Mouse (Mus musculus): ENCODE results near the gene Shc4. TPM values are rescaled to one million over a fixed set of nuclear protein-coding genes. Genes with fewer than 3 reads are reported as not detected.

Gene Shc4
- total and polyA plus RNA-seq, 3 experiments = 0.14 to 1.0 (median 0.83) TPM

DNA sequence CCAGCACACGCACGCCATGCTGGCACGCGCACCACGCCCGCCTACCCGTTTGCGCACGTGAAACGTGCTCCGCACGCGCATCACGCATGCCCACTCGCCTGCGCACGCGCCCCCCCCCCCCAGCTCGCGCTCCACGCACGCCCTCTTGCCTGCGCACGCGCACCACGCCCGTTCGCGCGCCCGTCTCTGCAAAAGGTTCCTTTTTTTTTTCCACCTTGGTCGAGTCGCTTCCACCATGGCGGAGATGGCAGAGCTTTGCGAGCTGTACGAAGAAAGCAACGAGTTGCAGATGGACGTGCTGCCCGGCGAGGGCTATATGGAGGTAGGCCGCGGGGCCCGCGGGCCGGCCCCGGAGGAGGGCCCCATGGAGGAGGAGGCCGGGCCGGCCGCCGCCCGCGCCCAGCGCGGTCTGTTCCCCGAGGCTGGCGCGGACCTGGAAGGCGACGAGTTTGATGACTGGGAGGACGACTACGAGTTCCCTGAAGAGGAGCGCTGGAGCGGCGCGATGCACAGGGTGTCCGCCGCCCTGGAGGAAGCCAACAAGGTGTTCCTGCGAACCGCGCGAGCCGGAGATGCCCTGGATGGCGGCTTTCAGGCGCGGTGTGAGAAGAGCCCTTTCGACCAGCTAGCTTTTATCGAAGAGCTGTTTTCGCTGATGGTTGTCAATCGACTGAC, 50.9 kb downstream of the Shc4 start, which contains the start of gene Eid1:
TSS of gene Eid1 (plus strand) at position 139 of the 675 bp plus-strand sequence.
- ATAC-seq (ENCODE audit: extremely low read depth, insufficient number of reproducible peaks, low FRiP score, poor library complexity, severe bottlenecking) = no peak
- DNase-seq (ENCODE audit: low spot score) = no peak
- peaks cover 3% of the 10 kb centered on the region for H3K27me3 ChIP-seq (ENCODE audit: insufficient read depth, low read length)
- TF ChIP-seq GATA2 (IDR thresholded peaks at IDR 0.05; ENCODE audit: borderline replicate concordance, low read depth, low read length) (no peak), GATA1 (IDR thresholded peaks at IDR 0.05; ENCODE audit: borderline replicate concordance, low read length) (no peak), TAL1 (conservative IDR thresholded peaks at IDR 0.05; ENCODE audit: low read depth, low read length) (no peak), CTCF (IDR thresholded peaks at IDR 0.05; ENCODE audit: low read depth, low read length) (no peak), POLR2AphosphoS5 (IDR thresholded peaks at IDR 0.05; ENCODE audit: insufficient replicate concordance, low read depth, low read length) (no peak)
- H3K36me3 ChIP-seq (replicated peaks) = no peaks in the 10 kb centered on the region
- H3K4me3 ChIP-seq (ENCODE audit: low read depth, low read length) = no peak within 1 kb of the TSS
- no peaks in the 10 kb centered on the region for H3K4me1 ChIP-seq (ENCODE audit: insufficient read depth, low read depth, low read length)
- H3K9me3 ChIP-seq (replicated peaks) = peaks cover 8% of the 10 kb centered on the region

DNA sequence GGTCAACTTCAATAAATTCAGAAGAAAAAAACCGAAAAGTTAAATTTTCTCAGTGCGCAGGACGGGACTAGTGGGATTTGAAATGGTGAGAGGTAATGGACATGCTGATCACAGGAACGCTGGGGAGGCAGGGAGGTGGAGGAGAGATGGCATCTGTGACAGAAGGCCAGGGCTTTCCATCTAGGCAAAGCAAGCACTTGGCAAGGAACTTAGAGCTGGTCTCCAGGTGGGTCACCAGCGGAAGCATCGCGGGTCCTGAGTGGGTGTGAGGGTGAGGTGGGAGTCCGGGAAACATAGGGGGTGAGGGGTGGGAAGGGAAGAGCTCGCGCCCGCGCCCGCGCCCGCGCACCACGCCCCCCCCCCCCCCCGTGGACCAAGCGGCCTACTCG, 51.4 kb downstream of the Shc4 start:
- H3K36me3 ChIP-seq (replicated peaks) = no peaks in the 10 kb centered on the region
- peaks cover 8% of the 10 kb centered on the region for H3K9me3 ChIP-seq (replicated peaks)
- ATAC-seq (ENCODE audit: extremely low read depth, insufficient number of reproducible peaks, low FRiP score, poor library complexity, severe bottlenecking) = no peak
- TF ChIP-seq GATA1 (IDR thresholded peaks at IDR 0.05; ENCODE audit: borderline replicate concordance, low read length) (no peak), CTCF (IDR thresholded peaks at IDR 0.05; ENCODE audit: low read depth, low read length) (no peak), GATA2 (IDR thresholded peaks at IDR 0.05; ENCODE audit: borderline replicate concordance, low read depth, low read length) (no peak), TAL1 (conservative IDR thresholded peaks at IDR 0.05; ENCODE audit: low read depth, low read length) (no peak), POLR2AphosphoS5 (IDR thresholded peaks at IDR 0.05; ENCODE audit: insufficient replicate concordance, low read depth, low read length) (no peak)
- H3K4me1 ChIP-seq (ENCODE audit: insufficient read depth, low read depth, low read length) = no peaks in the 10 kb centered on the region
- no peak for DNase-seq (ENCODE audit: low spot score)
- peaks cover 3% of the 10 kb centered on the region for H3K27me3 ChIP-seq (ENCODE audit: insufficient read depth, low read length)
- no peak overlapping the region for H3K4me3 ChIP-seq (ENCODE audit: low read depth, low read length)

DNA sequence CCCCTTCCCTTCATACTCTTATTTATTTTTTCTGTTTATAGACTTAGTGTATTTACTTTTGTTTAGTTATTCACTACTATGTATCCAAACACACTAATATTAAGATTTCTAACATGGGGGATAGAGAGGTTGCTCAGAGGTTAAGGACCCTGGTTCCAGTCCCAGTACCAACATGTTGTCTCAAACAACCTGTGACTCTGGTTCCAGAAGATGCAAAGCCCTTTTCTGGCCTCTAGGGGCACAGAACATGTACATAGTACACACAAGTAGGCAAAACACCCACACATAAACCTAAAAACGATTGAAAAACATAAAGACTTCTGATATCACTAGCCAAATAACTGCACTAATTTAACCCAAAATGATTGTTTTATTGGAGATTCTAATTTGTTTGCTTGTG, 53.1 kb downstream of the Shc4 start:
- H3K4me3 ChIP-seq (ENCODE audit: low read depth, low read length) = no peak overlapping the region
- peaks cover 8% of the 10 kb centered on the region for H3K9me3 ChIP-seq (replicated peaks)
- no peak for DNase-seq (ENCODE audit: low spot score)
- H3K36me3 ChIP-seq (replicated peaks) = no peaks in the 10 kb centered on the region
- TF ChIP-seq CTCF (IDR thresholded peaks at IDR 0.05; ENCODE audit: low read depth, low read length) = no peak
- TF ChIP-seq TAL1 (conservative IDR thresholded peaks at IDR 0.05; ENCODE audit: low read depth, low read length) = no peak
- no peak for TF ChIP-seq GATA2 (IDR thresholded peaks at IDR 0.05; ENCODE audit: borderline replicate concordance, low read depth, low read length)
- no peak for TF ChIP-seq POLR2AphosphoS5 (IDR thresholded peaks at IDR 0.05; ENCODE audit: insufficient replicate concordance, low read depth, low read length)
- H3K4me1 ChIP-seq (ENCODE audit: insufficient read depth, low read depth, low read length) = no peaks in the 10 kb centered on the region
- ATAC-seq (ENCODE audit: extremely low read depth, insufficient number of reproducible peaks, low FRiP score, poor library complexity, severe bottlenecking) = no peak
- peaks cover 3% of the 10 kb centered on the region; the same call in 1 of the 2 replicates for H3K27me3 ChIP-seq (ENCODE audit: insufficient read depth, low read length)

DNA sequence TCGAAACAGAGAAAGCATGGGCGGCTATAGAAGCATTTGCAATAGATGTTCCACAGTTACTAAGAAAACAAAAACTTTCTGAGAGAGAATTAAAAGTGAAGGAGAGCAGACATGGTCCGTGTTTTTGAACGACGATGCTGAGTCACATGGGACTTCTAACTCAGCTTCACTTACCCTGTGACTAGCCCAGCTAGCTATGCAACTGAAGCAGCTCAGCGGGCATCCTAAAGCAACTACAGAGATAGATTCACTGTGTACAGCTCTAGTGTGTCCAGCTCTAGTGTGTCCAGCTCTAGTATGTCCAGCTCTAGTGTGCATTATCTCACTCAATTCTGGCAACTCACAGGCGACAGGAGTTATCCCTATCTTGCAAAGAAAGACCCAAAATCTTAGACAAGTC, 56.2 kb downstream of the Shc4 start:
- Histone ChIP-seq H3K27me3 (ENCODE audit: insufficient read depth, low read length) (peaks cover 2% of the 10 kb centered on the region; the same call in 1 of the 2 replicates), H3K4me1 (ENCODE audit: insufficient read depth, low read depth, low read length) (peaks cover 6% of the 10 kb centered on the region), H3K4me3 (ENCODE audit: low read depth, low read length) (no peak overlapping the region), H3K9me3 (replicated peaks) (no peaks in the 10 kb centered on the region; the same call in 1 of the 2 replicates), H3K36me3 (replicated peaks) (no peaks in the 10 kb centered on the region)
- ATAC-seq (ENCODE audit: extremely low read depth, insufficient number of reproducible peaks, low FRiP score, poor library complexity, severe bottlenecking) (no peak), DNase-seq (ENCODE audit: low spot score) (no peak)
- TF ChIP-seq GATA2 (IDR thresholded peaks at IDR 0.05; ENCODE audit: borderline replicate concordance, low read depth, low read length) (no peak), CTCF (IDR thresholded peaks at IDR 0.05; ENCODE audit: low read depth, low read length) (no peak), TAL1 (conservative IDR thresholded peaks at IDR 0.05; ENCODE audit: low read depth, low read length) (no peak), GATA1 (IDR thresholded peaks at IDR 0.05; ENCODE audit: borderline replicate concordance, low read length) (no peak), POLR2AphosphoS5 (IDR thresholded peaks at IDR 0.05; ENCODE audit: insufficient replicate concordance, low read depth, low read length) (no peak)

DNA sequence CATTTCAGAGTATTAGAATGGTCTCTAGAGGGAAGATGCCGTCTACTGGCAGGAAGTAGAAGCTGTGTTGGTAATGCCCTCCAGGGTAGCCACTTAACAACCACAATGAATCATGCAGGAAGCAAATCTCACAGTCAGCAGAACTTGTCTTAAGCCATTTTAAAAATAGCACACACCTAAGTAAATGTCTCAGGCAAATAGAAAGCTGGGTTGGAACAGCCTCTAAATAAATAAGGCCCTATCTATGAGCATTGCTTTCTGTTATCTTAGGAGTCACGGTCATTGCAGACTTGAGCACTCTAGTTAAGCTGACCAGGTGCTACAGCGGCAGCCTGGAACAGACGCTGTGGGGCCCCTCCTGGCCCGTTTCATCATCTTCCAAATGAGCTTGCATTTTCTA, 56.8 kb downstream of the Shc4 start:
- Histone ChIP-seq H3K9me3 (replicated peaks) (no peaks in the 10 kb centered on the region), H3K4me3 (ENCODE audit: low read depth, low read length) (no peak overlapping the region), H3K27me3 (ENCODE audit: insufficient read depth, low read length) (peaks cover 2% of the 10 kb centered on the region; the same call in 1 of the 2 replicates), H3K36me3 (replicated peaks) (no peaks in the 10 kb centered on the region), H3K4me1 (ENCODE audit: insufficient read depth, low read depth, low read length) (peaks cover 6% of the 10 kb centered on the region)
- ATAC-seq (ENCODE audit: extremely low read depth, insufficient number of reproducible peaks, low FRiP score, poor library complexity, severe bottlenecking) = no peak
- no peak for TF ChIP-seq CTCF (IDR thresholded peaks at IDR 0.05; ENCODE audit: low read depth, low read length)
- DNase-seq (ENCODE audit: low spot score) = no peak

DNA sequence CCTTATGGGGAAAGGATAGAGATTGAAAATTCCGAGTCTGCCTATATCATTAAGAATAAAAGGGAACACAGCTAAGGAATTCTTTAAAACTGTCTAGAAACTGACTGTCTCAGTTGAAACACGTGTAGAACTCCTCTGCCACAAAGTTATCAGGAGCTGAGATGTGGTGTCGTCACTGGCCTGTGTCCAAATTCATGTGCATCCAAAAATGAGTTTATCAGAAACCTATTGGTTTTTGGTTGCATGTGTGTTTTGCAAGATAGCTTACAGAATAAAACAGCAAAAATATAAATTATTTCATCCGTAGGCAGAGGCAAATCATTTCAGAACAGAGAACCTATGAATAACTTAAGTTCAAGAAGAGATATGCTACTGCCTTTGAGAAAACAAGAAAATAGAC, 57.3 kb downstream of the Shc4 start:
- Histone ChIP-seq H3K4me3 (ENCODE audit: low read depth, low read length) (no peak overlapping the region), H3K27me3 (ENCODE audit: insufficient read depth, low read length) (peaks cover 2% of the 10 kb centered on the region; the same call in 1 of the 2 replicates), H3K4me1 (ENCODE audit: insufficient read depth, low read depth, low read length) (peaks cover 6% of the 10 kb centered on the region), H3K9me3 (replicated peaks) (no peaks in the 10 kb centered on the region), H3K36me3 (replicated peaks) (no peaks in the 10 kb centered on the region)
- TF ChIP-seq GATA1 (IDR thresholded peaks at IDR 0.05; ENCODE audit: borderline replicate concordance, low read length) = no peak
- no peak for TF ChIP-seq GATA2 (IDR thresholded peaks at IDR 0.05; ENCODE audit: borderline replicate concordance, low read depth, low read length)
- no peak for TF ChIP-seq TAL1 (conservative IDR thresholded peaks at IDR 0.05; ENCODE audit: low read depth, low read length)
- TF ChIP-seq POLR2AphosphoS5 (IDR thresholded peaks at IDR 0.05; ENCODE audit: insufficient replicate concordance, low read depth, low read length) = no peak
- TF ChIP-seq CTCF (IDR thresholded peaks at IDR 0.05; ENCODE audit: low read depth, low read length) = no peak
- ATAC-seq (ENCODE audit: extremely low read depth, insufficient number of reproducible peaks, low FRiP score, poor library complexity, severe bottlenecking) (no peak), DNase-seq (ENCODE audit: low spot score) (no peak)
